Mouse (Mus musculus): Measurements from ENCODE around the gene Spryd3. TPM values are rescaled to one million over a fixed set of nuclear protein-coding genes. Genes with fewer than 3 reads are reported as not detected.

The Spryd3 gene
- polyA plus RNA-seq, 1 experiment from 2014 or later, result 10.0 TPM

DNA sequence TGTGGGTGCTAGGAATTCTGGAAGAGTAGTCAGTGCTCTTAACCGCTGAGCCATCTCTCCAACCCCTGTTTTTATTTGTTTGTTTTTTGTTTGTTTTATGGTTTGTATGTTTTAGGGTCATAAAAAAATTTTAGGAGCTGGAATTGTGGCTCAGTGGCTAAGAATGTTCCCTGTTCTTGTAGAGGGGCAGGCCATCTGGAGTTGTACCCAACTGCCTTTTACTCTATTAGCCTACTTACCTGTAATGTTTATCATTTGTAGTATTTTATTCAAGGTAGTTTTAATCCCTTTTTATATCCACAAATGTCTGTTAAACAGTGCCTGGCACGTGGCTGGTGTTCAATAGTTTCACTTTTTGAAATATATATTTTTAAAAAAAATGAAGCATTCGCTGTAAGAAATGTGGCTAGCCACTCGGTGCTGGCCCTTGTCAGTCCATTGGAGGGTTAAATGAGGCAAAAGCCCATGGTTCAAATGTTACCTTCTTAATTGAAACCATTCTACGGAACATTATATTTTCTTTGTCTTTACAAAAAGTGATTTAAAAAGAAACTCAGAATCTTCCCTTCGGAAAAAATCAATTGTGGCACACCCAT, 63.0 kb downstream of the Spryd3 start:
- Histone ChIP-seq H3K9me3 (ENCODE audit: low read length) (no peaks in the 10 kb centered on the region), H3K36me3 (replicated peaks; ENCODE audit: insufficient read depth, low read length) (no peaks in the 10 kb centered on the region), H3K4me1 (ENCODE audit: insufficient read depth) (peaks cover 15% of the 10 kb centered on the region), H3K27ac (ENCODE audit: low read depth) (peak overlapping the region; percentile 3; the same call in 1 of the 2 replicates), H3K4me3 (ENCODE audit: low read depth, low read length) (peak overlapping the region; percentile 98), H3K9ac (replicated peaks) (no peak overlapping the region; the same call in 1 of the 2 replicates), H3K4me2 (ENCODE audit: low read depth, low read length) (peak overlapping the region; percentile 89), H3K27me3 (ENCODE audit: insufficient read depth, low read length) (no peaks in the 10 kb centered on the region)
- WGBS (ENCODE audit: insufficient replicate concordance), result 13% methylated on average over 6 of the region's 6 CpGs
- ATAC-seq, result 0 out of 2 replicates have a peak, but pooled peaks have one; percentile 0
- TF ChIP-seq CTCF (IDR thresholded peaks at IDR 0.05; ENCODE audit: low read depth), result no peak
- TF ChIP-seq EP300 (IDR thresholded peaks at IDR 0.05; ENCODE audit: low read depth), result no peak
- DNase-seq, result no peak

DNA sequence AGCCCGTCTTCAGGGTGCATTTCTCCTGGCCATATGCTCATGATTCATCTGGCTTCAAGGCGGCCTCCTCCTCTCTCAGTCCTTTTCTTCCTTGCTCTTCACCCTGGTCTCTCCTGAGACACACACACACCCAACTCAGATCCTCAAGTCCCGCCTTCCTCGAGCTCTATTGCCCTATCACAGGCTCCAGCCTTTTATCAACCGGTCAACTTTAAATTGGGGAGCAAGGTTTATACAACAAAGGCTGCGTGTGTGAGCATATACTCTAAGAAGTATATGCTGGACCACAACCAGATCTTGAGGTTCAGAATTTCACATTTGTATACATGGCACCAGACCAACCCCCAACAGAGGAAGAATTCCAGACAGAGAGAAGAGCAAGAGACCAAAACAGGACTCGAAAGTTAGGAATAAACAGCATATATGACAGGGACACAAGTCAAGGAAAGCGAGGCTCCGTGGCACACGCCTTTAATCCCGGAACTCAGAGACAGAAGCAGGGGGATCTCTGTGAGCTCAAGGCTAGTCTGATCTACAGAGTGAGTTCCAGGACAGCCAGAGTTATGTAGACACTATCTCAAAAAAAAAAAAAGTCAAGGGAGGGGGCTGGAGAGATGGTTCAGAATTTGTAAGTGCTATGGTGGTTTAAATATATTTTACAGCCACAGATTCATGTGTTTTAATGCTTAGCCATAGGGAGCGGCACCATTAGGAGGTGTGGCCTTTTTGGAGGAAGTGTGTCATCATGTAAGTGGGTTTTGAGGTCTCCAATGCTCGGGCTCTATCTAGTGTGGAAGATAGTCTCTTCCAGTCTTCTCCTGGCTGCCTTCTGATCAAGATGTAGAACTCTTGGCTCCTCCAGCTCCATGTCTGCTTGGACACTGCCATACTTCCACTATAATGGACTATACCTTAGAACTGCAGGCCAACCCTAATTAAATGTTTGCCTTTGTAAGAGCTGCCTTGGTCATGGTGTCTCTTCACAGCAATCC, 65.3 kb downstream of the Spryd3 start:
- no peak for ATAC-seq
- 58% methylated on average over 13 of the region's 13 CpGs for WGBS (ENCODE audit: insufficient replicate concordance)
- TF ChIP-seq CTCF (IDR thresholded peaks at IDR 0.05; ENCODE audit: low read depth) (no peak), EP300 (IDR thresholded peaks at IDR 0.05; ENCODE audit: low read depth) (no peak)
- Histone ChIP-seq H3K27me3 (ENCODE audit: insufficient read depth, low read length) (0 out of 2 replicates have a peak, but pooled peaks cover 3% of the 10 kb centered on the region), H3K4me1 (ENCODE audit: insufficient read depth) (peaks cover 10% of the 10 kb centered on the region), H3K9me3 (ENCODE audit: low read length) (no peaks in the 10 kb centered on the region), H3K36me3 (replicated peaks; ENCODE audit: insufficient read depth, low read length) (no peaks in the 10 kb centered on the region), H3K27ac (ENCODE audit: low read depth) (no peak overlapping the region), H3K4me2 (ENCODE audit: low read depth, low read length) (no peak overlapping the region), H3K9ac (replicated peaks) (no peak overlapping the region), H3K4me3 (ENCODE audit: low read depth, low read length) (no peak overlapping the region)
- DNase-seq, result no peak

Other genes with a start within 250 kb of the Spryd3 start
- not detected in 2 replicates for gene Krt76, start 243.3 kb downstream of the Spryd3 start, polyA plus RNA-seq (2015; fragmentation: Nextera tagmentation; extraction: Ambion mirVana)
- gene Krt4, start 211.5 kb downstream of the Spryd3 start, polyA plus RNA-seq (2015; fragmentation: Nextera tagmentation; extraction: Ambion mirVana), result 0.08 TPM in 1 of 2 replicates, not detected in the other
- not detected in 2 replicates for gene Krt79, start 195.9 kb downstream of the Spryd3 start, polyA plus RNA-seq (2015; fragmentation: Nextera tagmentation; extraction: Ambion mirVana)
- gene Krt78, start 181.9 kb downstream of the Spryd3 start, polyA plus RNA-seq (2015; fragmentation: Nextera tagmentation; extraction: Ambion mirVana), result not detected in 2 replicates
- gene Krt8, start 131.8 kb downstream of the Spryd3 start, polyA plus RNA-seq (2015; fragmentation: Nextera tagmentation; extraction: Ambion mirVana), result 125 and 129 TPM in 2 replicates
- 234 and 261 TPM in 2 replicates for gene Krt18, start 108.1 kb downstream of the Spryd3 start, polyA plus RNA-seq (2015; fragmentation: Nextera tagmentation; extraction: Ambion mirVana)
- gene Eif4b, start 62.5 kb downstream of the Spryd3 start, polyA plus RNA-seq (2015; fragmentation: Nextera tagmentation; extraction: Ambion mirVana), result 30.9 and 32.2 TPM in 2 replicates
- 9.2 TPM in 2 replicates for gene Tns2, start 35.8 kb downstream of the Spryd3 start, polyA plus RNA-seq (2015; fragmentation: Nextera tagmentation; extraction: Ambion mirVana)
- gene Igfbp6, start 8.1 kb upstream of the Spryd3 start, polyA plus RNA-seq (2015; fragmentation: Nextera tagmentation; extraction: Ambion mirVana), result 4.8 and 5.9 TPM in 2 replicates
- gene Soat2, start 14.3 kb upstream of the Spryd3 start, polyA plus RNA-seq (2015; fragmentation: Nextera tagmentation; extraction: Ambion mirVana), result 10.9 and 13.6 TPM in 2 replicates
- 10.7 and 11.6 TPM in 2 replicates for gene Zfp740, start 67.0 kb upstream of the Spryd3 start, polyA plus RNA-seq (2015; fragmentation: Nextera tagmentation; extraction: Ambion mirVana)
- gene Csad, start 68.5 kb upstream of the Spryd3 start, polyA plus RNA-seq (2015; fragmentation: Nextera tagmentation; extraction: Ambion mirVana), result 224 and 243 TPM in 2 replicates
- gene Itgb7, start 95.7 kb upstream of the Spryd3 start, polyA plus RNA-seq (2015; fragmentation: Nextera tagmentation; extraction: Ambion mirVana), result 5.8 and 8.6 TPM in 2 replicates
- gene Rarg, start 121.3 kb upstream of the Spryd3 start, polyA plus RNA-seq (2015; fragmentation: Nextera tagmentation; extraction: Ambion mirVana), result 2.4 and 2.6 TPM in 2 replicates
- gene Gm9918, start 134.3 kb upstream of the Spryd3 start, polyA plus RNA-seq (2015; fragmentation: Nextera tagmentation; extraction: Ambion mirVana), result not detected in 2 replicates
- 25.4 and 27.4 TPM in 2 replicates for gene Mfsd5, start 143.2 kb upstream of the Spryd3 start, polyA plus RNA-seq (2015; fragmentation: Nextera tagmentation; extraction: Ambion mirVana)
- gene Espl1, start 160.0 kb upstream of the Spryd3 start, polyA plus RNA-seq (2015; fragmentation: Nextera tagmentation; extraction: Ambion mirVana), result 7.3 and 7.8 TPM in 2 replicates
- 172 and 179 TPM in 2 replicates for gene Pfdn5, start 189.9 kb upstream of the Spryd3 start, polyA plus RNA-seq (2015; fragmentation: Nextera tagmentation; extraction: Ambion mirVana)
- 28.1 and 30.8 TPM in 2 replicates for gene Myg1, start 195.5 kb upstream of the Spryd3 start, polyA plus RNA-seq (2015; fragmentation: Nextera tagmentation; extraction: Ambion mirVana)
- 15.6 and 18.8 TPM in 2 replicates for gene Aaas, start 214.5 kb upstream of the Spryd3 start, polyA plus RNA-seq (2015; fragmentation: Nextera tagmentation; extraction: Ambion mirVana)
- gene Sp7, start 230.9 kb upstream of the Spryd3 start, polyA plus RNA-seq (2015; fragmentation: Nextera tagmentation; extraction: Ambion mirVana), result not detected in 2 replicates

Measured in liver, postnatal 0 days (tissue).